Mouse (Mus musculus) G1E (cell line): Measurements from ENCODE around the gene Col13a1.

Source experiments
- CTCF ChIP-seq: IDR thresholded peaks from 2 replicates; pipeline ENCODE4 v1.5.1; 2012; ENCODE audit warnings: low read depth, low read length, inconsistent platforms, mixed read lengths
- GATA1 ChIP-seq: IDR thresholded peaks from 2 replicates; pipeline ENCODE4 v1.6.1; 2012; ENCODE audit warnings: borderline replicate concordance, low read length, inconsistent platforms, mixed read lengths
- POLR2AphosphoS5 ChIP-seq: IDR thresholded peaks from 2 replicates; pipeline ENCODE4 v1.6.1; 2012; ENCODE audit warnings: low read depth, low read length, inconsistent platforms; ENCODE audit not compliant: insufficient replicate concordance

DNA sequence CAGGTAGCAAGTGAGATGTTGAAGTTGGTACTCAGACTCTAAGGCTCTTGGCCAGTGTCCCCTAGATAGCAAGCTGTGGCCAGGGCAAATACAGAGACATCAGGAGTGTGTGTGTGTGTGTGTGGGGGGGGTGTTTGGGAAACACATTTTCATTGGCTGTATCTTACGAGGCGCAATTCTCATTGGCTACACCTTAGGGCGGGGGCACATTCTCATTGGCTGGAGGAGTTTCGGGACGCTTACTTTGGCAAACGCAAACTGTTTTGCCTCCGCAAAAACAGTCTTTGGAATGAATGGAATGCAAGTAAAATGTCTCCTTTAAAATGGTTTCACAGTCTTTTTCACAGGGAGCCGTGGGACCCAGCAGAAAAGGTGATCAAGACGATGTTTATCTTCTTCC is 148.1 kb downstream of the Col13a1 start:
- TF ChIP-seq CTCF: no peak
- TF ChIP-seq GATA1: no peak
- TF ChIP-seq POLR2AphosphoS5: no peak
